Mouse (Mus musculus) liver, embryonic 11.5 days (tissue): Measurements from ENCODE around the gene Wdr62. TPM values are rescaled to one million over a fixed set of nuclear protein-coding genes. Genes with fewer than 3 reads are reported as not detected.
"Not testable (repeated sequence)": the region's sequence is repeated elsewhere in the genome, so short reads cannot be mapped to it uniquely, and the experiment has no call there.

Experiments
- ATAC-seq: fragments of 200-750 bp; cut with Nextera tagmentation; replicated peaks from 2 replicates; pipeline ENCODE4 v1.8.0; 2017; ENCODE audit warnings: moderate number of reproducible peaks, mild to moderate bottlenecking, moderate TSS enrichment, moderate library complexity; ENCODE audit not compliant: low FRiP score
- DNase-seq: peaks from one replicate; pipeline ENCODE4 v3.0.0-alpha.2; 2017; ENCODE audit warnings: low spot score
- H3K27ac ChIP-seq: fragments of 300-500 bp; sonication (generic); 2 replicates; pipeline ENCODE4 v1.5.1; 2014; ENCODE audit warnings: mild to moderate bottlenecking, low read depth, low read length, control low read depth
- H3K27me3 ChIP-seq: fragments of 300-500 bp; sonication (generic); replicated peaks from 2 replicates; pipeline ENCODE4 v1.6.1; 2014; ENCODE audit warnings: low read length, mixed read lengths; ENCODE audit not compliant: control insufficient read depth, insufficient read depth
- H3K36me3 ChIP-seq: fragments of 300-500 bp; sonication (generic); 2 replicates; pipeline ENCODE4 v1.6.1; 2014; ENCODE audit warnings: mild to moderate bottlenecking, low read length, moderate library complexity, mixed read lengths; ENCODE audit not compliant: control insufficient read depth, insufficient read depth
- H3K4me1 ChIP-seq: fragments of 300-500 bp; sonication (generic); replicated peaks from 2 replicates; pipeline ENCODE4 v1.6.1; 2014; ENCODE audit warnings: low read length, mixed read lengths; ENCODE audit not compliant: control insufficient read depth, insufficient read depth
- H3K4me2 ChIP-seq: fragments of 300-500 bp; sonication (generic); 2 replicates; pipeline ENCODE4 v1.6.1; 2014; ENCODE audit warnings: mild to moderate bottlenecking, control low read depth, moderate library complexity
- H3K4me3 ChIP-seq: fragments of 300-500 bp; sonication (generic); 2 replicates; pipeline ENCODE4 v1.5.1; 2014; ENCODE audit warnings: low read depth, low read length, control low read depth
- H3K9ac ChIP-seq: fragments of 300-500 bp; sonication (generic); 2 replicates; pipeline ENCODE4 v1.6.1; 2014; ENCODE audit warnings: low read depth, low read length, control low read depth
- H3K9me3 ChIP-seq: fragments of 300-500 bp; sonication (generic); 2 replicates; pipeline ENCODE4 v1.6.1; 2016; ENCODE audit warnings: low read length, inconsistent platforms, mixed read lengths; ENCODE audit not compliant: control insufficient read depth
- WGBS: fragments of 180-500 bp; shearing (Covaris S2); extraction: QIAGEN DNeasy Blood & Tissue Kit; methylation state at CpG from one replicate; pipeline ENCODE4 v1.1.7; 2014; 5-methylcytosine and 5-hydroxymethylcytosine counted together
- polyA plus RNA-seq: library from polyadenylated mRNA; unstranded; fragments of >200 nt; fragmentation: Nextera tagmentation; extraction: Ambion mirVana; gene quantifications from 2 replicates; pipeline ENCODE4 v1.2.1, GENCODE M21; 2014

Wdr62 gene
- polyA plus RNA-seq, 1 experiment from 2014 or later: 16.0 TPM

DNA sequence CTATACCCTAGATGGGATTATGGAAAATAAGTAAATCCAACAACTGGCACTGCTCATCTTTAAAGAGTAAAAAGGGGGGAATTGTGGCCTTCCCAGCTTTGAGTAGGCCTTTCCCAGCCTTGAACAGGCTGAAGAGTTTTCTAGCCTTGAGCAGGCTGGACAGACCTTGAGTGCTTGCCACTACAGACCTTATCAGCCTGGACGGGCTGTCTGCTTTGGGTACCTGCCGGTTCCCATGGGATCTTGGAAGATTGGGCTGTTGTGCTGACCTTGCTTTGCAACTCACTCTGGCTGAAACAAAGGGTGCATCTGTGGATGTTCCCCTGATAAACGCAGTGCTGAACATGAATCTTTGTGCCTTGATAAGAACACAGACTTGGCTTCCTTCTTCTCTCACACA lies 66.3 kb downstream of the Wdr62 start:
- peaks cover under 1% of the 10 kb centered on the region; the same call in 1 of the 2 replicates for H3K4me1 ChIP-seq
- no peak for DNase-seq
- no peaks in the 10 kb centered on the region for H3K36me3 ChIP-seq
- H3K4me2 ChIP-seq: no peak overlapping the region
- no peak overlapping the region for H3K27ac ChIP-seq
- no peaks in the 10 kb centered on the region for H3K27me3 ChIP-seq
- 81% methylated on average over 3 of the region's 3 CpGs for WGBS
- H3K9ac ChIP-seq: no peak overlapping the region
- no peaks in the 10 kb centered on the region for H3K9me3 ChIP-seq
- no peak for ATAC-seq
- no peak overlapping the region for H3K4me3 ChIP-seq

DNA sequence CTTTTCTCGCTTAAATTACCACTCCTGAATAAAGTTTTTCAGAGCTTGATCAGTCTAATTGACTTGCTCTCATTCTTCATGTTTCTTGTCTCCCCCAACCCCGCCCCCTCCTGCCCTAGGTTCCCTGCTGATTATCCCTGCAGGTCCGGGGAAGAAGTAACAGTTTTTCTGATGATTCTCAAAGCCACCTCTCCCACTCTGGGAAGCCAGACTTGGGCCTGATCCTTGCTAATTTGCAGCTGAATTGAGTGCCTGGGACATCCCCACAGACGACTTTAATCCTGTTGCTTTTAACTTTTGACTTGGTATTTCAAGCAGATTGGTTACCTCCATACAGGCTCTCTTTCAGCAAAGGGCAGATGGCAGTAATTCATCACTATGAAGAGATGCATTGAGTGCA lies 69.2 kb downstream of the Wdr62 start:
- 28% methylated on average over 4 of the region's 4 CpGs for WGBS

DNA sequence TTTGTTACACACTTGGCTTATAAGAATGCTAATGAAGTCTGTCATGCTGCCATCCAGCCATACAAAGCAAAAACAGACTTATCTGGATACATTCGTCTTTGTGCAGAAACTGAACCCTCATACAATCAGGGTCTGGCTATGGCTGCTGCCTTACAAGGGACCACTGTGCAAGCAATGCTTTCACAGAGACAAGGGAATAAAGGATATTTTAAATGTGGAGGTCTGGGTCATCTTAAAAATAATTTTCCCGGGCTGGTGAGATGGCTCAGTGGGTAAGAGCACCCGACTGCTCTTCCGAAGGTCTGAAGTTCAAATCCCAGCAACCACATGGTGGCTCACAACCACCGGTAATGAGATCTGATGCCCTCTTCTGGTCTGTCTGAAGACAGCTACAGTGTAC lies 73.9 kb downstream of the Wdr62 start:
- H3K27ac ChIP-seq, H3K4me1 ChIP-seq, H3K9me3 ChIP-seq, H3K4me2 ChIP-seq, DNase-seq, H3K9ac ChIP-seq, H3K36me3 ChIP-seq, H3K4me3 ChIP-seq, ATAC-seq, H3K27me3 ChIP-seq: not testable (repeated sequence)
- 53% methylated on average over 5 of the region's 5 CpGs for WGBS

More for the DNA sequence above, 69.2 kb downstream of the Wdr62 start:
- Histone ChIP-seq H3K4me2 (no peak overlapping the region), H3K4me1 (no peaks in the 10 kb centered on the region), H3K9ac (no peak overlapping the region), H3K4me3 (no peak overlapping the region), H3K27me3 (no peaks in the 10 kb centered on the region), H3K36me3 (no peaks in the 10 kb centered on the region), H3K9me3 (no peaks in the 10 kb centered on the region), H3K27ac (no peak overlapping the region)
- no peak for DNase-seq
- no peak for ATAC-seq

DNA sequence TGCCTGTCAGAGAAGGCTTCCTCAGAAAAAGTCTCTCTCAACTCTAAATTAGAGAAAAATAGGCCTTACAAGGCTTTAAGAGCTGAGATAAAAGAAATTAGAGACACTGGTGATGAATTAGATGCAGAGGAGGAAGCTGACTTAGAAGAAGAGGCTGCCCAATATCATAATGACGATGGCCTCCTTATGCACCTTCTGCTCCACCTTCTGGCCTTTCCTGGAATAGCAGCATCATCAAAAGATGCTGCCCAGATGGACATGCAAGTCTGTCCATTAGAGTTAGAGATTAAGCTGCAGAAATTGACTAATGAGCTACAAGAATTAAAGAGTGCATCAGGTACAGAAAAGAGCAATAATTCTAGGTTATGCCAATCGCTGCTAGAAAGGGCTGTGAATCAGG lies 74.8 kb downstream of the Wdr62 start:
- 3% methylated on average over 2 of the region's 2 CpGs for WGBS
- Histone ChIP-seq H3K4me1 (peaks cover 5% of the 10 kb centered on the region), H3K4me3 (no peak overlapping the region), H3K9ac (no peak overlapping the region), H3K36me3 (no peaks in the 10 kb centered on the region), H3K4me2 (no peak overlapping the region), H3K9me3 (no peaks in the 10 kb centered on the region), H3K27ac (no peak overlapping the region), H3K27me3 (no peaks in the 10 kb centered on the region)
- DNase-seq (no peak), ATAC-seq (no peak)

DNA sequence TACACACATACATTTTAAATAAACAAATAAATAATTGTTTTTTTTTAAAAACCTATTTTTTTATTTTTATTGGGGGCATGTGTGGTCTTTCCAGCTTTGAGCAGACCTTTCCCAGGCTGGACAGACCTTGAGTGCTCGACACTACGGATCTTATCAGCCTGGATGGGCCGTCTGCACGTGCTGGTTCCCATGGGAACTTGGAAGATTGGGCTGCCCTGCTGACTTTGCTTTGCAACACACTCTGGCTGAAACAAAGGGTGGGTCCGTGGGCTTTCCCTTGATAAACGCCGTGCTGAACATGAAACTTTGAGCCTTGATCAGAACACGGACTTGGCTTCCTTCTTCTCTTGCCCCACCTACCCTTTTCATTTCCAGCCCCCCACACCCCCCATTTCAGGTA lies 75.8 kb downstream of the Wdr62 start:
- no peaks in the 10 kb centered on the region for H3K9me3 ChIP-seq
- WGBS: 39% methylated on average over 8 of the region's 8 CpGs
- peaks cover 5% of the 10 kb centered on the region for H3K4me1 ChIP-seq
- no peaks in the 10 kb centered on the region for H3K36me3 ChIP-seq
- no peak for ATAC-seq
- peak overlapping the region; percentile 34 for H3K4me2 ChIP-seq
- no peak for DNase-seq
- H3K4me3 ChIP-seq: no peak overlapping the region
- H3K27ac ChIP-seq: no peak overlapping the region
- no peak overlapping the region for H3K9ac ChIP-seq
- no peaks in the 10 kb centered on the region for H3K27me3 ChIP-seq

DNA sequence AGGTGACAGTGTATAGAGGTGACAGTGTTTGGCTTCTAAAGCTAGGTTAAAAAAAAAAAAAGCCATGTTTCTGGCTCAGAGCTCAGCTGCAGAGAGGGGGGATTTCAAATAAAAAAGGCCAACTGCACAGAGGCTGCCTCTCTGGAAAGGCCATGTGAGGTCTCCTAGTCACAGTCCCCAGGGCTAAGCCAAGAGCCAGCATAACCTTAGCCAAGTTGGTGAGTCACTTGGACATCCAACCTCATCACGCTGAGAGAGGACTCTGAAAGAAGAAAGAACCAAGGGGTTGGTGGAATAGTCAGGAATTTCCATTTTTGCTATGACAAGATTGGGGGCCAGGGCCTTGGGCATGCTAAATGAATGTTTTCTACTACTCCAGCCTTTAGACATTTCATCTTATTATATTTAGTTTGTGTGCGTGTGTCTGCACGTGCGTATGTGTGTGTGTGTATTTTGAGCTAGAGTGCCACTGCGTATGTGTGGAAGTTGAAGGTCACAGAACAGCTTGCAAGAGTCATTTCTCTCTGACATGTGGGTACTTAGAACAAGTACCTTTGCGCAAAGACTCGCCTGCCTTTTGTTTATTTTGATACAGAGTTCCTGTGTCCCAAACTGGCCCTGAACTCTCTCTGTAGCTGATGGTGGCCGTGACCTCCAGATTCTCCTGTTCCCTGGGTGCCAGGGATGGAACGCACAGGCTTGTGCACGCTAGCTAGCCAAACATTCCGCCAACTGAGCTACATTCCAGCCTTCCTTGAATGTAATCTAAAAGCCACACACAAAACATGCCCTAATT lies 77.1 kb downstream of the Wdr62 start:
- Histone ChIP-seq H3K9ac (no peak overlapping the region), H3K27me3 (no peaks in the 10 kb centered on the region), H3K9me3 (no peaks in the 10 kb centered on the region), H3K4me3 (no peak overlapping the region), H3K27ac (no peak overlapping the region), H3K4me2 (no peak overlapping the region), H3K36me3 (no peaks in the 10 kb centered on the region), H3K4me1 (peaks cover 5% of the 10 kb centered on the region)
- ATAC-seq: no peak
- 82% methylated on average over 11 of the region's 11 CpGs for WGBS
- DNase-seq: no peak

DNA sequence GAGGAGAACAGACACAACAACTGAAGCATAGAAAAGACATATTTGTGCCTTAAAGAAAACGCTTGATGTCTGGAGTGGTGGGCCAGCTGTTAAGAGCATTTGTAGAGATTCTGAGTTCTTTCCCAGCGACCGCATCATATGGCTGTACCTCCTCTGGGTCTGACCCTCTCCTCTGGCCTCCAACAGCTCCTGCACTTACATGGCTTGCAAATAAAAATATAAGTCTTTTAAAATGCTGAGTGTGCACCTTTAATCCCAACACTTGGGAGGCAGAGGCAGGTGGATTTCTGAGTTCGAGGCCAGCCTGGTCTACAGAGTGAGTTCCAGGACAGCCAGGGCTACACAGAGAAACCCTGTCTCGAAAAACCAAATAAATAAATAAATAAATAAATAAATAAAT lies 79.6 kb downstream of the Wdr62 start:
- ATAC-seq, H3K4me2 ChIP-seq: not testable (repeated sequence)

DNA sequence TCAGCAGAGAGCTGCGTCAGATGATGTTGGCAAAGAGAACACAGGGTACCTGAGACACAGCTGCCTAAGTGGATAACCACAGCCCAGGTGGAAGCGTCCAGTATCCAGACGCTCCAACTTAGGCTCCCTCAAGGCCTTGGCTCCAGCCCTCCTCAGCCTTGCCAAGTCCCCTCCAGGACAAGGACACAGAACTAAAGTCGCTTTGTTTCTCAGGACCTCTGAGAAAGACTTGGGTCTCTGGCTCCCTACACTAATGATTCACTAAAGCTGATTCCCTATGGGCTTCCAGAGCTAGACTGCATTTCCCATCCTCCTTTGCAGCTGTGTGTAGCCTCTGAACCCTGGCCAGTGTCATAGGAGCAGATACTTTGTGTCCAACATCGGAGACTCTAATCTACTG lies 80.0 kb downstream of the Wdr62 start:
- no peak for ATAC-seq
- Histone ChIP-seq H3K9ac (no peak overlapping the region), H3K27ac (no peak overlapping the region), H3K36me3 (no peaks in the 10 kb centered on the region), H3K4me1 (peaks cover 5% of the 10 kb centered on the region), H3K4me3 (no peak overlapping the region), H3K4me2 (no peak overlapping the region), H3K9me3 (no peaks in the 10 kb centered on the region), H3K27me3 (no peaks in the 10 kb centered on the region)
- WGBS: 80% methylated on average over 5 of the region's 5 CpGs
- DNase-seq: no peak

More for the DNA sequence above, 79.6 kb downstream of the Wdr62 start:
- H3K9me3 ChIP-seq, DNase-seq, H3K27me3 ChIP-seq, H3K9ac ChIP-seq, H3K4me3 ChIP-seq, H3K27ac ChIP-seq, H3K4me1 ChIP-seq, H3K36me3 ChIP-seq: not testable (repeated sequence)
- 75% methylated on average over 5 of the region's 5 CpGs for WGBS

DNA sequence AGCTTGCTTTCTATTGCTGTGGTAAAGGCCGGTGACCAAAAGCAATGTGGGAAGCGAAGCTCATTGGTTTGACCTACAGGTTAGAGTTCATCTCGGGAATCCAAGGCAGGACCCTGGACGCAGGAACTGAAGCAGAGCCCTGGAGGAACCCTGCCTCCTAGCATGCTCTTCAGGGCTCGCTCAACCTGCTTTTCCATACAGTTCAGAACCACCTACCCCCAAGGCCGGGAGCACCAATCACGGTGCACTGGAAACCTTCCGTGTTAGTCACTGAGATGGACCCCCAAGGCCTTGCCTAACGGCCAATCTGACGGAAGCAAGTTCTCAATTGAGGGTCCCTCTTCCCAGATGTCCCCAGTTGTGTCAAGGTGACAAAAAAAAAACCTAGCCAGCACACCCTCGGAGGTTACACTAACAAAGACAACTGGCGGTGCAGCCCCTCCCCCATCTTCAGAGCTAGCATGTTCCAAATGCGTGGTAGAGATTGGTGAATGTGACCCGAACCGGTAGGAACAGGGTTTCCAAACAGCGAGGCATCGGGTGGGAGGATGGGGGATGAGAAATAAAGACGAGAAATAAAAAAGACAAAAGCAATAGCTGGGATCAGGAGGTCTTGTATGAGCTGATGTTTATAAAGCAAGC lies 80.6 kb downstream of the Wdr62 start:
- H3K4me2 ChIP-seq: no peak overlapping the region
- WGBS: 73% methylated on average over 18 of the region's 18 CpGs
- H3K36me3 ChIP-seq: no peaks in the 10 kb centered on the region
- no peak overlapping the region for H3K9ac ChIP-seq
- DNase-seq: no peak
- no peak for ATAC-seq
- H3K9me3 ChIP-seq: no peaks in the 10 kb centered on the region
- no peaks in the 10 kb centered on the region for H3K27me3 ChIP-seq
- no peak overlapping the region for H3K4me3 ChIP-seq
- H3K27ac ChIP-seq: no peak overlapping the region
- peaks cover 3% of the 10 kb centered on the region for H3K4me1 ChIP-seq
